Mouse (Mus musculus) cerebellum, adult 8-10 months (tissue): Measurements from ENCODE around the gene Rfpl4.
"Not testable (repeated sequence)": the region's sequence is repeated elsewhere in the genome, so short reads cannot be mapped to it uniquely, and the experiment has no call there.

Experiments
- DNase-seq: peaks from one replicate; pipeline ENCODE4 v3.0.0; 2022

Gene Rfpl4

DNA sequence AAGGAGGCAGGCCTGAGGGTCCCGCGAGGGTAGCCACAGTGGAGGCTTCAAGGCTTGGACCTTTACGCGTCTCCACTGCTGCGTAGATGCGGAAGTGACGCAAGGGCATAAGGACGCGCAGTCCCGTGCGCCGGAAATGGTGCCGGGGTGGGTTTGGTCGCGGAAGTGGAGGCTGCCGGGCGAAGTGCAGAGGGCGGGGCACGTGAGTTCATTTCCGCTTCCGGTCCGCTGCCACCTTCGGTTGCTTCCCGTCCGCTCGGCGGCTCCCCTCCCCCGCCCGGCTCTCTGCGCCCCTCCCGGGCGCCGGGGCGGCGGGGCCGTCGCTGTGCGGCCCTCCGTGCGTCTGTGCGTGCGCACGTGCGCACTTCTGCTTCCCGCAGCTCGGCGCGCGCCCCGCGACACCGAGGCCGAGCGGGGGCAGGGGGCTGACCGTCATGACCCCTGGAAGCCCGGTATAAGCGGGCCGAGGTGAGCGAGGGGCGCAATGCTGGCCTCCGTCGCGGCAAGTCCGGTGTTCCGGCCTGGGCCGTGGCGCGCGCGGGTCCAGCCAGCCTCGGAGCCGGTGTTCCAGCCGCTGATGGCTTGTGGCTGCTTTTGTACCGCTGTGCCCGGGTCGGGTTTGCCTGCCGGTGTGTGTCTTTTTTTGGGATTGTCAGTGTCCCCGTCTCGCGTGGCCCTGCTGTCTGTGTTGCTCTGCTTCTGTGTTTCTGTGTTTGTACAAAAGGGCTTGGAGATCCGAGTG is 36.6 kb downstream of the Rfpl4 start, which contains the start of gene Epn1:
Epn1 (plus strand) TSS at position 226 of the 742 bp plus-strand sequence.
- DNase-seq, result peak; percentile 94

DNA sequence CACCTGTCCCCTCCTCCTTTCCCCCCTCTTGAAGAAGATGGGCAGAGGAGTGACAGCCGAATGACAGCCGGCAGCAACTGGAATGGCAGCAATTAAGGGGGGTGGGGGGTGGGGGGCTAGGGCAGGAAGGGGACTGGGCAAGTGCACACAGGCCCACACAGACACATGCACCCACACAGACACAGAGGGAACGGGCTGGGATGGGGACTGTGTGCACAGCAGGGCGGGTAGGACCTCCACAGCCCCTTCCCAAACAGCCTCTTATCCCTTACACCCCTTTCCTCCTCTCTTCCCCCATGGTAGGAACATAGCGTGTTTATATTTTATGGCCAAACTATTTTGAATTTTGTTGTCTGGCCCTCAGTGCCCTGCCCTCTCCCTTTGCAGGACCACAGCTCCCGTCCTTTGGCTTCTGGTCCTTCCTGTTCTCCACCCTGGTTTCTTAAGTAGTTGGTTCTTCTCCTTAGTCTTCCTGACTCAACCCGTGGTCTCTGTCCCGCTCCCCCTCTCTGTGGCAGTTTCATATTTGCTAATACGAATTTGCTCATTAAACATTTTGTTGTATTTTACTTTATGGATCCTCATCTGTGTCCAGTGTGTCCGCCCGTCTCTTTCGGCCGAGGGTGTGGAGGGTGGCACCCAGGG is 37.3 kb downstream of the Rfpl4 start:
- DNase-seq, result not testable (repeated sequence)

DNA sequence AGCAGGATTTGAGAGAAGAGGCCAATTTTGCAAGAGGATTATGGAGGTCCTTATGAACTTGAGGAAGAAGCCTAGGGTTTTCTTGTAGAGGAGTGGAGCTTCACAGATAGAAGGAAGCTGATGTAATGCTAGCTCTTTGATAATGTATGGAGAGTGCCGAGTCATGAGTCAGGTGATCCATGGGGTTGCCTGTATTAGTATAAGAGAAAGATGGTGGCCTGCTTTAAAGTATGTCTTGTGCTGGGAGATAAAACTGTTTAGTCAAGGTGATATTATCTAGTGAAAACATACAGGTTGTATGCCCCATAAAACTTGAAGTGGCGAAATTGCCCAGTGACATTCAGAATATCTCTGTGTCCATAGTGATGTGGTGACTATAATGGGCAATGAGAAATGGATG is 39.8 kb downstream of the Rfpl4 start:
- DNase-seq, result no peak

DNA sequence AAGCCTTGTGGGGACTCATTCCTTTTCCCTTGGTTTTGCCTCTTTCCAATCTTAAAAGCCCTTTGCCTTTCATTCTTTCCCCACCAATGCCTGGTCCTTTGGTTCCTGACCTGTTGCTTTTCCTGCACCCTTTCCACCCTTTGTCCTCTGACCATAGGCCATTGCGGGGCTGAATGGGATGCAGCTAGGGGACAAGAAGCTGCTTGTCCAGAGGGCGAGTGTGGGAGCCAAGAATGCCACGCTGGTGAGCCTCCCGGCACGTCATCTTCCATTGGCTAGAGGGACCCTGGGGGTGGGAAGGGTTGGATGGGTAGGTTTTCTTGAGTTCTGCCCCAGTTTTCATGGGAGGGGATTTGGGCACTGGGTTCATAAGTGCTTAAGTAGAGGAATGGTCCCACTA is 41.8 kb downstream of the Rfpl4 start:
- DNase-seq, result no peak

DNA sequence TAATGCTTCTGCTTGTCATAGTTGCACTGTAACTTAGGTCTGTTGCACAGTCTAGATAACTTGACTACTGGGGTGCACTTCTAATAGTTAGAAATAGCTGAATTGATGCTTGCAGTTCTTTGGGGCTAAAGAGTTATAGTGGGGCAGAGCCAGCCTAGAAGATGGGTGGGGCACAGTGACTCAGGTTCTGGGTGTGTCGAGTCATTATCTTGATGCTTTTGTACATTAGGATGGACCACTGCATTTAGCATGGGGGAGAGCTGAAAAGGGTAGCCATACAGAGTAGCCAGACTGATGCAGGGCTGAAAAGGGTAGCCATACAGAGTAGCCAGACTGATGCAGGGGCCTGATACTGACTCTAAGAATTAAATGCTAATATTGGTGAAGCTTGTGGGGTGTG is 43.2 kb downstream of the Rfpl4 start:
- no peak for DNase-seq

DNA sequence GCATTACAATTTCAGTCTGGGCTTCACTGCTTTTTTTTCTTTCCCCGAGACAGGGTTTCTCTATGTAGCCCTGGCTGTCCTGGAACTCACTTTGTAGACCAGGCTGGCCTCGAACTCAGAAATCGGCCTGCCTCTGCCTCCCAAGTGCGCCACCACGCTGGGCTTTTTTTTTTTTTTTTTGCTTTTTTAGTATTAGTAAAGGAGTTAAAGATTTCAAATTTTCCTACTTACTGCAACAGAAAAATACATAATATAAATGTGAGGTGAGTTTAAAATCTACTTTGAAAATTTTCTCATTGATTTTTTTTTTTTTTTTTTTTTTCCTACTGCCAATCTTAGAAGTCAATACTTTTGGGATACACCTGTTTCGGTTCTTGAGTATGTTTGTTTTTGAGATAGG is 51.9 kb downstream of the Rfpl4 start:
- DNase-seq, result no peak

DNA sequence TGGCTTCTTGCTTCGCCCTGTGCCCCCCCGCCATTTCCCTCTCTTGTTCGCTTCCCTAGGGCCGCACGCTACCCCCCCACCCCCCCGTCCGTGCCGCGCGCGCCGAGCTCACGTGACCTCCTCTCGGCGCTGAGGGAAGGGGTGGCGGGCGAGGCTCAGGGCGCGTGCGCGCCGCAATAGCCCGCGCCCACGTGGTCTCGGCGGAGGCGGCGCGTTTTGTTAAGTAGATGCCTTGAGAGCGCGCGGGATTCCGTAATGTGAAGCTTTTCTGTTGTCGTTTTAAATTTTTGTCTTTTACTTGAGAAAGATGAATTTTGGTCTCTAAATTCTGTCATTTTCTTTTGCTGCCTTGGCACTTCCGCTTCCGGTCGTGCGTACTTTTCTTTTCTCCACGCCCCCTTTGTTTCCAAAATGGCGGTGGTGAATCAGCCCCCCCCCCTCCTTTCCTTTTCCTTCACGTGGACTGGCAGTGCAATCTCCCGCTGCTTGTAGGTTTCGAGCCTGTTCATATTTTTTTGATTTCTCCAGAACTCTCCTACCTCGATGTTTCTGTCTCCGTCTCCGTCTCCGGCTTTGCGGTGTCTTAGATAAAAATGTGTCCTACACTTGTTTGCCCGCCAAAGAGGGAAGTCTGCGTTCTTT is 54.3 kb downstream of the Rfpl4 start:
- DNase-seq, result no peak

DNA sequence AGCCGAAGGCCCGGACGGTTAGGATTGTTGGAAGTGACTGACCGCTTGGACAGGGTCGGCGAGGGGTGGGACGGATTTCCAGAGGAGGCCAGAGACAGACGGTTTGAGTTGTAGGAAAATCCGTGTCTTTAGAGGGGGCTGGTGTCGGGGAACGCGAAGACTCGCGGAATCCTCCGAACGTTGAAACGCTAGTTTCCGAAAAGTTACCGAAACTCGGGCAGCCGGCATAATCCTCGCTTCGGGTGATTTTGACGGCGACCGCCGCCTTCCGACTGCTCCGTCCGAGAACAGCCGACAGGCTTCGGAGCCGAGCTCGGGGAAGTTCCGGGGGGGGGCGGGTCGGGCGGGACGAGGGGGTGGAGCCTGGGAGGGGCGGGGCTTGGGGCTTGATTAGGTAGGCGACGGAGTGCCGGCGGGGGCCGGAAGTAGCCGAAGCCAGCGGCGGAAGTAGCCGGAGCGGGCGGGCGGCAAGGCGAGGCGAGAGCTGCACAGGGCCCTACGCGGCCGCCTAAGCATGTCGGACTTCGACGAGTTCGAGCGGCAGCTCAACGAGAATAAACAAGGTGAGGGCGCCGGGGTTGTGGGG is 54.9 kb downstream of the Rfpl4 start, which contains the start of gene U2af2:
U2af2 (plus strand) TSS at position 370 of the 586 bp plus-strand sequence.
- peak; percentile 93 for DNase-seq

DNA sequence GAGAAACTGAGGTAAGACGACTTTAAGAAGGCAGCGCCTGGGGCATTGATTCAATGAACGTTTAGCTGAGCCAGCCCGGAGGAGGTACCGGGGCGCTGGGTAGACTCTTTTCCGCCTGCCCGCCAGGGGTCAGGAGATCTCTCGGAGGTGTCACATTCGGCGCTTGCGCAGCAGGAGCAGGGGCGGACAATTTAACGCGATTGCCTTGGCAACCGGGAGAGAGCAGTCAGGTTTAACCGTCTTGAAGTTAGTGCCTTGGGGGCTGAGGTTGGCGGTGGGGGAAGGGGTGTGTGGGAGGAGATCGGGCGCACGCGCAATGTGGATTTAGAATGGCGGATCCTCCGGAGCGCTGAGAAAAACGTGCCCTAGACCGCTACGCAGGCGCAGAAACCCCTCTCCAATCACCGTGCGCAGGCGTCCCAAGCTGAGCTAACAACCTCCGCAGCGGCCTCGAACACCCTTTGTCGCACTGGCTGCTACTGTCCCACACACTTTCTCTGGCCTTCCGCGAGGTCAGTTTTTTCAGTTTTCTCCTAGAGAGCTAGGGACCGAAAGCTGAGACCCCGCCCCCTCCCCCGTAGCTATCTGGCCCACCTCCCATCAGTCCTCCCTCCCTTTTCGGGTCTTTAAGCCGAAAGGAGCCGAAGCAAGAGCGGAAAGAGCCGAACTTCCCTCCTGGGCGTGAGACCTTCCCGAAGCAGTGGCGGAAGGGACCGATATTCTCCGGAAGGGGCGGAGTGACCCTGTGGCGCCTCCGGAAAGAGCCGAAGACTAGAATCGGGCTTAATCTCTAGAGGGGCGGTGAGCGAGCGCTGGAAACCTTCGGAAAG is 55.6 kb downstream of the Rfpl4 start:
- DNase-seq, result peak; percentile 99

DNA sequence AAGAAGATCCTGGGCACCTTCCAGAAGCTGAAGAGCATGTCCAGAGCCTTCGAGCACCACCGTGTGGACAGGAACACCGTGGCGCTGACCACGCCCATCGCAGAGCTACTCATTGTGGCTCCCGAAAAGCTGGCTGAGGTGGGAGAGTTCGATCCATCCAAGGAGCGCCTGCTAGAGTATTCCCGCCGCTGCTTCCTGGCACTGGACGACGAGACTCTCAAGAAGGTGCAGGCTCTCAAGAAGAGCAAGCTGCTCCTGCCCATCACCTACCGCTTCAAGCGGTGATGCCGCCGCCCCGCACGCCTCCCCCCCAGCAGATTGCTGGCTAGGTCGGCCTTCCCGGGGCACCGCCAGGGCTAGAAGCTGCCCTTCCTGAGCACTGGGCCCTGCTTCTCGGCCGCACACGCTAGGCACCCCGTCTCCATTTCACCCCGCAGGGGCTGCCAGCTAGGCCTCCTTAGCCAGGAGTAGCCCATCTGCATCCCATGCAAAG is 56.5 kb downstream of the Rfpl4 start:
- DNase-seq, result peak; percentile 88
